Comparison of ENCODE assay signal across 26 mouse cellular contexts in the genomic region with DNA sequence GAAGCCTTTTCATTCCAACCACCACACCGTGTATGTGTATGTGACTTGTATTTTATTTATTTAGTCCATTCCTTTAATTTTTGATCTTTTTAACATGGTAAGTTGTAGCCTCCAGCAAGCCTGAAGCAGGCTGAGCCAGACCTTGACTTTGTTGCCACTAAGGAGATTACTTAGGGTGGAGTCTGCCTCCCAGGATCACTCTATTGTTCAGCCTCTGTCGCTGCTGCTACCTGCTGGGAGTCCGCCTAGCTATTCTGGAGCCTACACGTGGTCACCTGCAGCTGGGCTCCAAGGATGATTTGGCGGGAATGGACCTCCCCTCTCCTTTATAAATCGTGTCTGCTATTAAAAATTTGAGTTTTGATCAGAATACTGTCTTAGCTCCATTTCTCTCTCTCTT.
"Had no signal": no experiment of that assay in that cellular context is flagged by ENCODE, and none has a peak within 500 bp of the region (broad histone marks: within the 10 kb centered on the region; RNA-seq: fewer than 3 reads in every experiment).

No protein-coding gene starts in this region.

- H3K27ac ChIP-seq: heart, embryonic 13.5 days; heart, embryonic 15.5 days; hindbrain, embryonic 12.5 days; hindbrain, embryonic 14.5 days; intestine, embryonic 15.5 days; kidney, embryonic 15.5 days; kidney, postnatal 0 days; limb, embryonic 13.5 days; limb, embryonic 15.5 days; liver, embryonic 12.5 days; liver, embryonic 14.5 days had no signal

- H3K9ac ChIP-seq: heart, embryonic 13.5 days; heart, embryonic 15.5 days; hindbrain, embryonic 12.5 days; hindbrain, embryonic 14.5 days; intestine, embryonic 15.5 days; kidney, embryonic 15.5 days; limb, embryonic 13.5 days; limb, embryonic 15.5 days; liver, embryonic 12.5 days; liver, embryonic 14.5 days had no signal

- H3K4me2 ChIP-seq: heart, embryonic 11.5 days; heart, embryonic 13.5 days; heart, embryonic 15.5 days; hindbrain, embryonic 12.5 days; hindbrain, embryonic 14.5 days; intestine, embryonic 15.5 days; kidney, embryonic 15.5 days; limb, embryonic 13.5 days; limb, embryonic 15.5 days; liver, embryonic 12.5 days had no signal

- DNase-seq: gastrocnemius, postnatal 14 days; gastrocnemius, postnatal 36 days; heart, adult 18-20 months; heart, postnatal 14 days; heart, postnatal 36 days; kidney, adult 18-20 months; kidney, adult 8-10 months; kidney, postnatal 25 days; layer of hippocampus, adult 9-11 months; layer of hippocampus, postnatal 36 days; left cerebral cortex, postnatal 4 days had no signal

- H3K27me3 ChIP-seq: heart, embryonic 13.5 days; heart, embryonic 15.5 days; hindbrain, embryonic 12.5 days; intestine, embryonic 15.5 days; kidney, embryonic 15.5 days; limb, embryonic 13.5 days; limb, embryonic 15.5 days; liver, embryonic 12.5 days had no signal

- H3K4me1 ChIP-seq: heart, embryonic 13.5 days; heart, embryonic 15.5 days; hindbrain, embryonic 12.5 days; intestine, embryonic 15.5 days; kidney, embryonic 15.5 days; limb, embryonic 13.5 days; limb, embryonic 15.5 days; liver, embryonic 12.5 days had no signal

- ATAC-seq: hindbrain, embryonic 16.5 days; inflammation-experienced regulatory T-cells, adult 6 months; intestine, embryonic 15.5 days; intestine, postnatal 0 days; liver, embryonic 12.5 days had no signal

- H3K4me3 ChIP-seq: heart, embryonic 13.5 days; heart, embryonic 15.5 days; hindbrain, embryonic 12.5 days; intestine, embryonic 15.5 days; kidney, embryonic 15.5 days; limb, embryonic 13.5 days; limb, embryonic 15.5 days; liver, embryonic 12.5 days had no signal

- H3K9me3 ChIP-seq: heart, embryonic 15.5 days; intestine, embryonic 15.5 days; limb, embryonic 15.5 days had no signal

- H3K36me3 ChIP-seq: heart, embryonic 13.5 days; heart, embryonic 15.5 days; hindbrain, embryonic 12.5 days; intestine, embryonic 15.5 days; kidney, embryonic 15.5 days; limb, embryonic 13.5 days; limb, embryonic 15.5 days; liver, embryonic 12.5 days had no signal
